Mouse (Mus musculus) small intestine, adult 2 months (tissue): Measurements from ENCODE around the gene Arid5b. TPM values are rescaled to one million over a fixed set of nuclear protein-coding genes. Genes with fewer than 3 reads are reported as not detected.

Source experiments
- H3K27ac ChIP-seq: fragments of 200-500 bp; 2 replicates; pipeline ENCODE4 v1.5.1; 2012; ENCODE audit warnings: low read depth, low read length, control low read depth, inconsistent platforms; ENCODE audit not compliant: insufficient read depth
- H3K27me3 ChIP-seq: fragments of 200-500 bp; 2 replicates; pipeline ENCODE4 v1.6.1; 2012; ENCODE audit warnings: mild to moderate bottlenecking, moderate library complexity, low read length, inconsistent platforms; ENCODE audit not compliant: control insufficient read depth, insufficient read depth
- H3K36me3 ChIP-seq: fragments of 200-500 bp; 2 replicates; pipeline ENCODE4 v1.6.1; 2012; ENCODE audit warnings: mild to moderate bottlenecking, low read length, control low read depth, inconsistent platforms; ENCODE audit not compliant: control insufficient read depth, insufficient read depth
- H3K4me1 ChIP-seq: fragments of 200-500 bp; 2 replicates; pipeline ENCODE4 v1.6.1; 2012; ENCODE audit warnings: low read length, inconsistent platforms, mixed read lengths; ENCODE audit not compliant: control insufficient read depth, insufficient read depth, insufficient read length
- H3K4me3 ChIP-seq: fragments of 200-500 bp; 2 replicates; pipeline ENCODE4 v1.5.1; 2012; ENCODE audit warnings: low read depth, mild to moderate bottlenecking, control low read depth, inconsistent platforms, low read length, moderate library complexity
- CTCF ChIP-seq: fragments of 200-500 bp; IDR thresholded peaks from 2 replicates; pipeline ENCODE4 v1.5.1; 2012; ENCODE audit warnings: low read depth, mild to moderate bottlenecking, control low read depth, inconsistent platforms, low read length, moderate library complexity, mixed read lengths; ENCODE audit not compliant: insufficient replicate concordance, insufficient read length; ENCODE audit errors: extremely low read depth
- POLR2A ChIP-seq: fragments of 200-500 bp; IDR thresholded peaks from 2 replicates; pipeline ENCODE4 v1.6.1; 2012; ENCODE audit warnings: low read depth, mild to moderate bottlenecking, control low read depth, inconsistent platforms, low read length, moderate library complexity
- WGBS: fragments of 180-500 bp; shearing (Covaris S2); methylation state at CpG from one replicate; pipeline ENCODE4 v1.1.7; 2018; 5-methylcytosine and 5-hydroxymethylcytosine counted together
- polyA plus RNA-seq: library from polyadenylated mRNA; depleted of rRNA; stranded (reverse); fragments of >200 nt; gene quantifications from 2 replicates; pipeline ENCODE4 v1.2.3, GENCODE M21; 2012

The Arid5b gene
- polyA plus RNA-seq, 1 experiment: 3.3 TPM

DNA sequence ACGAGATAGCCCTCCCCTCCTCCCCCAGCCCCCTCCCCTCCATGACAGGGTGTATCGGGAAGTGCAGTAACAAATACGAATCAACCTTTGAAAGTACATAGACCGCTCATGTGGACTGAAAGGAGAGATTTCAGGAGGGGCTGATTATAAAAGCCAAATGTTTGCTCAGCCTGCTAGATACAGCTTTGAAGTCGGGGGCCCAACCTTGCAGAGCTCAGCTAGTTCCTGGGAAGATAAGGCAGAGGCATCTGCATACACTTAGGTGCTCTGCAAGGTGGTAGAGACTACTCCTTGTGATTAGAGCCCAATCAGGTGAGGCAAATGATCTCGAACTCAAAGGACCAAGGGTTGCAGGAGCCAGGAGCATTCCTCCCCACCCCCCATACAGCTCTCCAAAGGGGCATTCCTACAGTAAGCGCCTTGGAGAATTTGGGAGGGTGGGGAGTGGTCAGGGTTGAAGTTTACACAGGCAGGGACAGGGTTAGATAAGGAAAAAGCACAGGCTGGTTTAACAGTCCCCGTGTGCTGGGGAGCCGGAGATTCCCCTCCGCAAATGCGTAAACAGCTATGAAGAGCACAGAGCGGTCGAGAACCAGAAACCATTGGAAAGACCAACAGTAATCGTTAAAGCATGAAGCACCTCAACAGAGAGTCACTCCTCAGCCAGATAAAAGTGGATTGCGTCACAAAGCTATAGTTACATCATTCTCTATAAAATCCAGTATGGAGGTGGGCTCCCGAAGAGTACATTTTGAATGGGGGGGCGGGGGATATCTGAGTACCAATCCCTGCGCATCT lies 47.0 kb downstream of the Arid5b start:
- peak overlapping the region; percentile 18 for H3K4me3 ChIP-seq

DNA sequence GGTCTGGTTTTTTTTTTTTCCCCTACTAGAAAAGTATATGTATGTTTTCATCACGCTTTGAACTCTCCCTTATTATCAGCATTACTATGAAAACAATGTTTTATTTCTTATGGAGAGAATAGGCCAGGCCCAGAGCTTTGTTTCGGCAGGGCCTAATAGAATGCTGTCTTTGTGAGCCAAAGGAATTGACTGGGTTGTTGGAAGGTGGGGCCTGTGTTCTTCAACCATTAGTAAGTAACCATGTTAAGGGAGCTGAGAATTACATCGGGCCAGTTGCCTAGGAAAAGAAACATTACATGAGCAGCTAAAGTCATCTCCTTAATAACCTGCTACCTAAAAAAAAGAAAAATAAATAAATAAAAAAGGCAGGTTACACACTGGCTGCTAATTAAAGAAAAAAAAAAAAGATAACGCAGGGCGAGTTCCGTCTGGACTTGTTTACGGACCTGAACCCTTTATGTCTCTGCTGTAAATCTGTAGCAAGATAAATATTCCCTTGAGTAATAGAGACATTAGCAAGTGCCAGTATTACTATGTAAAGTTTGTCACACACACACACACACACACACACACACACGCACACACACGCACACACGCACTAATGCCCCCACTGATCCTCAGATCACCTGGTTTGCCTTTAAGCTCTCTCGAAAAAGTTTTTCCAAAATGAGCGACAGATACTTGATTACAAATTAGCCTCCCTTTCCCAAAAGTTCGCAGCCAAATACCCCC lies 47.7 kb downstream of the Arid5b start:
- WGBS: 28% methylated on average over 13 of the region's 13 CpGs
- peak overlapping the region; percentile 18; the same call in 1 of the 2 replicates for H3K4me3 ChIP-seq
- TF ChIP-seq CTCF (no peak), POLR2A (no peak)

More for the DNA sequence above, 47.0 kb downstream of the Arid5b start:
- TF ChIP-seq CTCF: no peak
- H3K27ac ChIP-seq: peak overlapping the region; percentile 41
- H3K27me3 ChIP-seq: no peaks in the 10 kb centered on the region
- whole genome bisulfite sequencing: 29% methylated on average over 18 of the region's 18 CpGs
- H3K4me1 ChIP-seq: no peaks in the 10 kb centered on the region
- H3K36me3 ChIP-seq: no peaks in the 10 kb centered on the region; the same call in 1 of the 2 replicates

DNA sequence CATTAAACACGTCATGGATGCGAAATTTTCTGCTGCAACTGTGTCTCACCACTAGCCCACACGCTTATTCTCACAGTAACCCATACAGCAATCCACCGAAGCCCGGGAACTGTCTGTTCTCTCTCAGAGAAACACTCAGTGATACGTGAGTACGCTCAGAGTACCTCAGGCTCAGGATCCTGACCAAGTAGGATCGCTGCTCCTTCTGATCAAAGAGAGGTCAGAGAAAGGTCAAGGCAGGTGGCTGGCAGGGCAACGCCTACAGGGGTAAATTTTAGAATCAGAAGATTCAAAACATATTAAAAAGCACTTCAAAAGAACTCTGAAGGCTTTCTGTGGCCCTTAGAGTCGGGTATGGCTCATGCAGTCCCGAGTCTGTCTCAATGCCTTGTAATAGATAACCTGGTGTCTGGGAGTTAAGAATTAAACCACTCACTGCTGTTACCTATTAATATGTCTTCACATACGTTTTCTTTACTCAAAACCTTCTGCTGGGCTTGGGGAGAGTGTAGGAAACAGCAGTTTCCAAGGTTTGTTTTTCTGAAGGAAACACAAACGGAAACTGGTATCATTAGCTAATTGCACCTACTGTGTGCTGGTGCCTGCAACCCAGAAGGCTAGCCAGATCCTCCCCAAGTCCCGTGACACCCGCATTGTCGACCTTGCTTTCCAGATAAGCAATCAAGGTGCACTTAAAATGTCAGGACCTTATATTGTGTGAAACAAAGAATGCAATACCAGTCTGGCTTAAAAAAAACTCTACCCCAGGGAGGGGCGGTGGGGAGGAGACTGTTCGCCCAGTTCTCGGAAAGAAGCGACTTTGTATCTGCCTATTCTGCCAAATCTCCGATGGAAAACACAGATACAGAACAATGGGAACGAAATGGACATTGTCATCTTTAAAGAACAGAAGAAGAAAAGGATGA lies 48.6 kb downstream of the Arid5b start:
- TF ChIP-seq CTCF: no peak
- no peak for TF ChIP-seq POLR2A
- WGBS: 38% methylated on average over 22 of the region's 22 CpGs
- peak overlapping the region; percentile 39 for H3K27ac ChIP-seq

More for the DNA sequence above, 47.7 kb downstream of the Arid5b start:
- Histone ChIP-seq H3K4me1 (no peaks in the 10 kb centered on the region), H3K27me3 (no peaks in the 10 kb centered on the region), H3K36me3 (peaks cover 1% of the 10 kb centered on the region; the same call in 1 of the 2 replicates), H3K27ac (peak overlapping the region; percentile 70)

GRCm38 (mm10) chr10:68222676-68223075 lies 55.9 kb downstream of the Arid5b start:
- Histone ChIP-seq H3K27me3 (no peaks in the 10 kb centered on the region), H3K4me3 (no peak overlapping the region), H3K36me3 (peaks cover 3% of the 10 kb centered on the region), H3K4me1 (0 out of 2 replicates have a peak, but pooled peaks cover 2% of the 10 kb centered on the region), H3K27ac (no peak overlapping the region)
- 72% methylated on average over 2 of the region's 2 CpGs for WGBS
- TF ChIP-seq POLR2A (no peak), CTCF (no peak)

More for the DNA sequence above, 48.6 kb downstream of the Arid5b start:
- Histone ChIP-seq H3K4me1 (no peaks in the 10 kb centered on the region), H3K27me3 (no peaks in the 10 kb centered on the region), H3K36me3 (peaks cover 1% of the 10 kb centered on the region; the same call in 1 of the 2 replicates), H3K4me3 (no peak overlapping the region)

GRCm38 (mm10) chr10:68222012-68222411 lies 56.5 kb downstream of the Arid5b start:
- TF ChIP-seq POLR2A (no peak), CTCF (no peak)
- WGBS: 73% methylated on average over 3 of the region's 3 CpGs
- peaks cover 3% of the 10 kb centered on the region for H3K36me3 ChIP-seq
- no peaks in the 10 kb centered on the region for H3K27me3 ChIP-seq
- H3K4me3 ChIP-seq: no peak overlapping the region
- H3K4me1 ChIP-seq: 0 out of 2 replicates have a peak, but pooled peaks cover 2% of the 10 kb centered on the region
- no peak overlapping the region for H3K27ac ChIP-seq

- 59% methylated on average over 9 of the region's 9 CpGs for WGBS
- no peak overlapping the region for H3K27ac ChIP-seq
- TF ChIP-seq CTCF (no peak), POLR2A (no peak)
- H3K36me3 ChIP-seq: peaks cover 5% of the 10 kb centered on the region
- H3K27me3 ChIP-seq: no peaks in the 10 kb centered on the region
- H3K4me1 ChIP-seq: 0 out of 2 replicates have a peak, but pooled peaks cover 2% of the 10 kb centered on the region
- H3K4me3 ChIP-seq: no peak overlapping the region
Measured at GRCm38 (mm10) chr10:68219327-68219726, 59.2 kb downstream of the Arid5b start.
